Mouse (Mus musculus) liver, embryonic 12.5 days (tissue): ENCODE data around the gene Rwdd1. TPM values are rescaled to one million over a fixed set of nuclear protein-coding genes. Genes with fewer than 3 reads are reported as not detected.
"Not testable (repeated sequence)": the region's sequence is repeated elsewhere in the genome, so short reads cannot be mapped to it uniquely, and the experiment has no call there.

Experiments
- ATAC-seq: fragments of 200-750 bp; cut with Nextera tagmentation; 2 replicates; pipeline ENCODE4 v1.8.0; 2017; ENCODE audit warnings: moderate number of reproducible peaks, mild to moderate bottlenecking, moderate library complexity
- H3K27ac ChIP-seq: fragments of 300-500 bp; sonication (generic); 2 replicates; pipeline ENCODE4 v1.5.1; 2016; ENCODE audit warnings: mild to moderate bottlenecking
- H3K27me3 ChIP-seq: fragments of 300-500 bp; sonication (generic); replicated peaks from 2 replicates; pipeline ENCODE4 v1.6.1; 2016; ENCODE audit warnings: mild to moderate bottlenecking, moderate library complexity
- H3K36me3 ChIP-seq: fragments of 300-500 bp; sonication (generic); 2 replicates; pipeline ENCODE4 v1.6.1; 2016; ENCODE audit warnings: mild to moderate bottlenecking, moderate library complexity
- H3K4me1 ChIP-seq: fragments of 300-500 bp; sonication (generic); 2 replicates; pipeline ENCODE4 v1.6.1; 2016
- H3K4me2 ChIP-seq: fragments of 300-500 bp; sonication (generic); 2 replicates; pipeline ENCODE4 v1.6.1; 2016; ENCODE audit warnings: mild to moderate bottlenecking, moderate library complexity
- H3K4me3 ChIP-seq: fragments of 300-500 bp; sonication (generic); 2 replicates; pipeline ENCODE4 v1.5.1; 2016; ENCODE audit warnings: mild to moderate bottlenecking, moderate library complexity
- H3K9ac ChIP-seq: fragments of 300-500 bp; sonication (generic); 2 replicates; pipeline ENCODE4 v1.6.1; 2016; ENCODE audit warnings: mild to moderate bottlenecking, moderate library complexity
- H3K9me3 ChIP-seq: fragments of 300-500 bp; sonication (generic); replicated peaks from 2 replicates; pipeline ENCODE4 v1.6.1; 2016; ENCODE audit warnings: mild to moderate bottlenecking, moderate library complexity
- WGBS: fragments of 180-500 bp; shearing (Covaris S2); methylation state at CpG from one replicate; pipeline ENCODE4 v1.1.7; 2016; ENCODE audit not compliant: insufficient replicate concordance; 5-methylcytosine and 5-hydroxymethylcytosine counted together
- polyA plus RNA-seq: library from polyadenylated mRNA; unstranded; fragments of >200 nt; fragmentation: Nextera tagmentation; extraction: Ambion mirVana; gene quantifications from 2 replicates; pipeline ENCODE4 v1.2.1, GENCODE M21; 2016

Rwdd1 gene
- polyA plus RNA-seq, 1 experiment from 2014 or later = 79.2 TPM

GRCm38 (mm10) chr10:33996686-33997085 lies 22.7 kb downstream of the Rwdd1 start:
- H3K4me3 ChIP-seq, H3K27ac ChIP-seq, H3K4me1 ChIP-seq, H3K9me3 ChIP-seq, H3K27me3 ChIP-seq, H3K9ac ChIP-seq, ATAC-seq, H3K4me2 ChIP-seq: not testable (repeated sequence)
- 90% methylated on average over 6 of the region's 8 CpGs for WGBS
- peaks cover 85% of the 10 kb centered on the region for H3K36me3 ChIP-seq

GRCm38 (mm10) chr10:33986771-33987170 lies 32.7 kb downstream of the Rwdd1 start:
- peak; percentile 60 for ATAC-seq
- Histone ChIP-seq H3K9me3 (no peaks in the 10 kb centered on the region), H3K9ac (no peak overlapping the region), H3K27ac (no peak overlapping the region), H3K4me3 (no peak overlapping the region), H3K36me3 (peaks cover 6% of the 10 kb centered on the region; the same call in 1 of the 2 replicates), H3K4me1 (no peaks in the 10 kb centered on the region), H3K27me3 (no peaks in the 10 kb centered on the region), H3K4me2 (no peak overlapping the region)
- WGBS = 13% methylated on average over 4 of the region's 4 CpGs

GRCm38 (mm10) chr10:33974781-33975494 lies 44.5 kb downstream of the Rwdd1 start:
- Histone ChIP-seq H3K36me3 (no peaks in the 10 kb centered on the region), H3K4me2 (no peak overlapping the region), H3K9ac (no peak overlapping the region), H3K4me3 (no peak overlapping the region), H3K4me1 (no peaks in the 10 kb centered on the region), H3K9me3 (peaks cover 9% of the 10 kb centered on the region), H3K27me3 (no peaks in the 10 kb centered on the region), H3K27ac (no peak overlapping the region)
- no peak for ATAC-seq
- WGBS = 79% methylated on average over 7 of the region's 7 CpGs

- Histone ChIP-seq H3K4me1 (peaks cover 13% of the 10 kb centered on the region), H3K36me3 (peaks cover 14% of the 10 kb centered on the region), H3K9me3 (no peaks in the 10 kb centered on the region), H3K9ac (no peak overlapping the region), H3K27ac (no peak overlapping the region), H3K4me2 (no peak overlapping the region), H3K27me3 (no peaks in the 10 kb centered on the region), H3K4me3 (no peak overlapping the region)
- no peak for ATAC-seq
- WGBS = 77% methylated on average over 3 of the region's 3 CpGs
These were observed 66.9 kb downstream of the Rwdd1 start for GRCm38 (mm10) chr10:33952509-33952908.

GRCm38 (mm10) chr10:33950803-33951583 lies 68.4 kb downstream of the Rwdd1 start, which contains the start of gene Zup1:
Gene Zup1 (minus strand): TSS chr10:33951269.
- Histone ChIP-seq H3K27me3 (no peaks in the 10 kb centered on the region), H3K4me3 (peak within 1 kb of the TSS; percentile 84), H3K9me3 (no peaks in the 10 kb centered on the region), H3K9ac (peak within 1 kb of the TSS; percentile 84), H3K36me3 (peaks cover 17% of the 10 kb centered on the region), H3K27ac (peak within 1 kb of the TSS; percentile 86), H3K4me1 (peaks cover 13% of the 10 kb centered on the region), H3K4me2 (peak within 1 kb of the TSS; percentile 76)
- 4% methylated on average over 42 of the region's 42 CpGs for WGBS
- peak; percentile 97 for ATAC-seq

Other genes with a start within 250 kb of the Rwdd1 start
- not detected in 2 replicates for gene Sult3a2, start 232.9 kb downstream of the Rwdd1 start, polyA plus RNA-seq
- not detected in 2 replicates for gene Sult3a1, start 161.9 kb downstream of the Rwdd1 start, polyA plus RNA-seq
- not detected in 2 replicates for gene Rsph4a, start 114.5 kb downstream of the Rwdd1 start, polyA plus RNA-seq
- 9.6 and 10.4 TPM in 2 replicates for gene Zup1, start 68.4 kb downstream of the Rwdd1 start, polyA plus RNA-seq
- gene Trappc3l, start 18.0 kb upstream of the Rwdd1 start, polyA plus RNA-seq = not detected in 2 replicates
- gene Calhm4, start 24.7 kb upstream of the Rwdd1 start, polyA plus RNA-seq = not detected in 2 replicates
- 0.06 and 0.07 TPM in 2 replicates for gene Calhm5, start 76.9 kb upstream of the Rwdd1 start, polyA plus RNA-seq
- gene Calhm6, start 108.4 kb upstream of the Rwdd1 start, polyA plus RNA-seq = 0.62 and 0.87 TPM in 2 replicates
- 10.1 and 10.8 TPM in 2 replicates for gene Dse, start 188.1 kb upstream of the Rwdd1 start, polyA plus RNA-seq